Mouse (Mus musculus) myocyte (in vitro differentiated cells): ENCODE data around the gene Esrra.

ENCODE experiments used
- E2F4 ChIP-seq: IDR thresholded peaks from one replicate; pipeline ENCODE4 v1.6.1; 2011; ENCODE audit warnings: mild to moderate bottlenecking, control low read depth, moderate library complexity; ENCODE audit not compliant: insufficient read depth
- MAX ChIP-seq: IDR thresholded peaks from one replicate; pipeline ENCODE4 v1.6.1; 2011; ENCODE audit warnings: low read depth, mild to moderate bottlenecking, control low read depth
- MYOD1 ChIP-seq, 3 experiments: IDR thresholded peaks; one replicate each; pipeline ENCODE4 v1.6.1; 2011; ENCODE audit warnings: control low read depth in 2 of 3, low read depth in 2 of 3, mild to moderate bottlenecking in 2 of 3, moderate library complexity in 1 of 3; ENCODE audit not compliant: insufficient read length in 2 of 3, control insufficient read depth in 1 of 3
- MYOG ChIP-seq, 3 experiments: IDR thresholded peaks; one replicate each; pipeline ENCODE4 v1.6.1; 2011; ENCODE audit warnings: control low read depth in 2 of 3, low read depth in 2 of 3, mild to moderate bottlenecking in 2 of 3; ENCODE audit not compliant: insufficient read length in 2 of 3, control insufficient read depth in 1 of 3, insufficient read depth in 1 of 3
- POLR2A ChIP-seq: IDR thresholded peaks from one replicate; pipeline ENCODE4 v1.6.1; 2011; ENCODE audit warnings: low read depth, mild to moderate bottlenecking, control low read depth, moderate library complexity; ENCODE audit not compliant: insufficient read length
- POLR2AphosphoS2 ChIP-seq: IDR thresholded peaks from one replicate; pipeline ENCODE4 v1.6.1; 2011; ENCODE audit warnings: low read depth, control low read depth; ENCODE audit not compliant: insufficient read length
- SRF ChIP-seq: IDR thresholded peaks from one replicate; pipeline ENCODE4 v1.6.1; 2011; ENCODE audit warnings: low read depth; ENCODE audit not compliant: control insufficient read depth, insufficient read length
- TCF3 ChIP-seq: IDR thresholded peaks from one replicate; pipeline ENCODE4 v1.6.1; 2011; ENCODE audit warnings: low read depth, control low read depth; ENCODE audit not compliant: insufficient read length
- USF1 ChIP-seq: IDR thresholded peaks from one replicate; pipeline ENCODE4 v1.6.1; 2011; ENCODE audit warnings: low read depth, mild to moderate bottlenecking, control low read depth, moderate library complexity

- no peak for TF ChIP-seq POLR2A
- TF ChIP-seq MYOG (IDR thresholded peaks at IDR 0.05; ENCODE audit: control insufficient read depth in 1 of 3, insufficient read depth in 1 of 3, insufficient read length in 2 of 3, low read depth in 2 of 3): no peak
- TF ChIP-seq USF1: no peak
- no peak for TF ChIP-seq SRF
- no peak for TF ChIP-seq POLR2AphosphoS2
- TF ChIP-seq MYOD1 (IDR thresholded peaks at IDR 0.05; ENCODE audit: control insufficient read depth in 1 of 3, insufficient read length in 2 of 3, low read depth in 2 of 3): no peak
- no peak for TF ChIP-seq MAX
- no peak for TF ChIP-seq TCF3
- TF ChIP-seq E2F4: no peak
These were observed 3.3 kb downstream of the Esrra start for GRCm38 (mm10) chr19:6918321-6918720.
